Mouse (Mus musculus) cortical plate, adult 2 months (tissue): Measurements from ENCODE around the gene Dapl1. TPM values are rescaled to one million over a fixed set of nuclear protein-coding genes. Genes with fewer than 3 reads are reported as not detected.
A peak's percentile ranks its signal among the peaks of the same experiment; 100 is the strongest.

Source experiments
- H3K27ac ChIP-seq: fragments of 200-500 bp; 2 replicates; pipeline ENCODE4 v1.5.1; 2012; ENCODE audit warnings: low read length, control low read depth, inconsistent platforms; ENCODE audit not compliant: insufficient read depth
- H3K4me1 ChIP-seq: fragments of 200-500 bp; 2 replicates; pipeline ENCODE4 v1.6.1; 2011; ENCODE audit warnings: low read length; ENCODE audit not compliant: control insufficient read depth, insufficient read depth
- H3K4me3 ChIP-seq: fragments of 200-500 bp; 2 replicates; pipeline ENCODE4 v1.5.1; 2011; ENCODE audit warnings: mild to moderate bottlenecking, low read length, control low read depth; ENCODE audit not compliant: insufficient read depth
- CTCF ChIP-seq: fragments of 200-500 bp; IDR thresholded peaks from 2 replicates; pipeline ENCODE4 v1.5.1; 2011; ENCODE audit warnings: mild to moderate bottlenecking, control low read depth, low read length; ENCODE audit not compliant: insufficient read depth; ENCODE audit errors: extremely low read depth
- POLR2A ChIP-seq: fragments of 200-500 bp; IDR thresholded peaks from 2 replicates; pipeline ENCODE4 v1.6.1; 2011; ENCODE audit warnings: mild to moderate bottlenecking, low read length, control low read depth; ENCODE audit not compliant: insufficient read depth; ENCODE audit errors: extremely low read depth
- polyA plus RNA-seq: library from polyadenylated mRNA; depleted of rRNA; stranded (reverse); fragments of >200 nt; gene quantifications from 2 replicates; pipeline ENCODE4 v1.2.3, GENCODE M21; 2012; rRNA removed

Dapl1 gene
- 1.3 and 1.8 TPM in 2 replicates for polyA plus RNA-seq

DNA sequence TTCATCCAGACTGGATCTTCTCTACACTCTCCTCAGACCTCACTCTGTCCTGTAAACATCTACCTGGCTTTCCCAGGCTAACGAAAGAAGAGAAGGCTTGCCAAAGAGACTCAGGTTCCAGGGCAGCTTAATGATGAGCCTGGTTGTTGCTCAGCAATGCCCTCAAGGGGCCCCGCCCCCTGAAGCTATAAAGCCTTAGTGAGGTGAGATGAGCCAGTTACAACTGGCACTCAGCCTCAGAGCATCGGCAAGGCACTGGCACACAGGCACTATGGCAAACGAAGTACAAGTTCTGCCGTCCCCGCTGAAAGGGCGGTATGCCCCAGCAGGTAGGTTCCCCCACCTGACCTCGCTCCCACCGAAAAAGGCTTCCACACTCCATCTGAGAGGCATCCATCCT is at the start of gene Dapl1:
Gene Dapl1, plus strand, starts transcription at position 216 of the 400 bp plus-strand sequence.
- H3K4me1 ChIP-seq = no peaks in the 10 kb centered on the region
- no peak within 1 kb of the TSS for H3K4me3 ChIP-seq
- H3K27ac ChIP-seq = no peak within 1 kb of the TSS
- no peak for TF ChIP-seq CTCF
- TF ChIP-seq POLR2A = no peak

DNA sequence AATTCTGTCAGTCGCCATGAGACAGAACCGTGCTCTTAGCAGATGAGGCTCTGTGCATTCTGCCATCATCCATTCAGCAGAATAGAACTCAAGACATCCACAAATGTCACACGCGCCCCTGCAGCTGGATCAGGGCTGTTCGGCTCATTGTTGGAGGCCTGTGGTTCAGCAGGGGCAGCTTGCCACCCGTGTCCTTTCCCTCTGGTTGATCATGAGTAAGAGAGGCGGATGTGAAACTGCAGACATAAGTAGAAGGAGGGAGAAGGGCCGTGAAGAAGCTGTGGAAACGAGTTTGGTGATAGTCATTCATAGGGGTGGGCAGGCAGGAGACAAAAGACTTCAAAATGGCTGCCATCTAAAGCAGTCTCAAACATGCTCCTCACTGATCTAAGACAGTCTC is 49.6 kb upstream of the Dapl1 start:
- H3K4me3 ChIP-seq = no peak overlapping the region
- H3K27ac ChIP-seq = no peak overlapping the region
- TF ChIP-seq POLR2A = no peak
- no peak for TF ChIP-seq CTCF
- no peaks in the 10 kb centered on the region for H3K4me1 ChIP-seq

DNA sequence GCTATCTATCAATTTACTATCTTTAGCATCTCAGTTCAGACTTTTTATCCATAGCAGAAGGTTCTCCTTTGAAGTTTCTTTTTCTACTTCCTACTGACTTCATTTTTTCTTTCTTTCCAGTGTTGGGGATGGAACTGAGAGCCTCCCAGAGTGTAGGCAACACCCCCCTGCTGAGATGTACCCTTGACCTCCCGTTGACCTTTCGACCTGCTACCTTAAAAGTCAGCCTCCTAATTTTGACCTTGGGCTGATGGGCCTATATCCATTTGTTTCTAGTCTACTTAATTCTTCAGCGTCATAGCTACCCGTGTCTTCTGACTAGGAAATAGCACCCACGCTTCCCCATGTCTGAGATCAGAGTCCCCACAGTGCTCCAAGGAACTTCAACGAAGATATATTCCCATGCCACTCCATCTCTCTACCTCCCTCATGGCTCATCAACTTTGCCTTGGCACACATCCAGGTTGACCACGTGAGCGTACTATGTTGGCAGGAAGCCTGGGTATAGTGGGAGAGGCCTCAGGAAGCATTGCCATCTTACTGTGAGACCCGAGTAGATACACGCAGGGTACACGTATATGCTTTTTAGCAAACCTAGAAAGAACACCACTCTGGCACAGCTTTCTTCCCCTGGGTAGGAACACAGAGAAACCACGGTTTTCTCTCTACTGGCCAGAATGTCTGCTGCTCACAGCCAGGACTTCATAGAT is 46.6 kb upstream of the Dapl1 start:
- TF ChIP-seq POLR2A = no peak
- TF ChIP-seq CTCF = no peak
- no peak overlapping the region for H3K4me3 ChIP-seq
- no peaks in the 10 kb centered on the region for H3K4me1 ChIP-seq
- no peak overlapping the region for H3K27ac ChIP-seq

DNA sequence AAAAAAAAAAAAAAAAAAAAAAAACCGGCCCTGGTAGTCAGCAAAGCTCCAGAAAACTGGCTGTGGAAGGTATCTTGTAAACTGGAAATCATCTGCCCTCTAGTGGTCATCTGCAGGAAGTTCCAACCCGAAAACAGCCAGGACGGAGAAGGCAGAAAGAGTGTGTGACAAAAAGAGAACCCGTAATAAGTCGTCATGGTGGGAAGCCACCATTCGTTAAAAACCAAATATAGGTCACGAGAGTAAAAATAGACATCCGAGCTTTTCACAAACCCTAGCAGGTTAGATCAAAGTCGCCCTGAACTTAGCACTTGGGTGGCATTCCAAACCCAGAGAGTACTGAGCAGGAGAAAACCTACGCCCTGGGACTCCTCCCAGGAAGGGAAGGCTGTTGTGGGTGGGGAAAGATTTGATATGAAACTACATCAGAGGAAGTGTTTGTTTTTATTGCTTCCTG is 45.9 kb upstream of the Dapl1 start:
- Histone ChIP-seq H3K4me3 (no peak overlapping the region), H3K27ac (no peak overlapping the region), H3K4me1 (no peaks in the 10 kb centered on the region)
- TF ChIP-seq POLR2A (no peak), CTCF (peak; percentile 67)

DNA sequence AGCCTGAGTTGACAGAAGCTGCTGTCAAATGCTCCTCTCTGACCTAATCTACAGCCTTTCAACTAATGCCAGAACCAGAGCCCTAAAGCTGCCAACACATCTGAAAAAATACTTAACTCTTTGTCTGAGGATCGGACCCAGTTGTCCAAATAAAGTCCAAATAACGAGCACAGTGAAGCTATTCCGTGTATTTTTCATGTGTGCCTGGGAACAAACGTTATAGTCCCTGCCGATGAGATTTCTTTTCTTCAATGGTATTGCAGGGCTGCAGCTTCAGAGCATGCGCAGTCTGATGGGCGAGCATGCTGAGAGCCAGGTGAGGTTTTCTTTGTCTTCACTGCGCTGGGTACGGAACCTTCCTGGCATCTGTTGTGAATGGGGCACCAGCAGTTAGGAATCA is 44.6 kb upstream of the Dapl1 start:
- TF ChIP-seq CTCF = no peak
- no peak for TF ChIP-seq POLR2A
- no peak overlapping the region for H3K4me3 ChIP-seq
- H3K27ac ChIP-seq = no peak overlapping the region
- H3K4me1 ChIP-seq = no peaks in the 10 kb centered on the region

DNA sequence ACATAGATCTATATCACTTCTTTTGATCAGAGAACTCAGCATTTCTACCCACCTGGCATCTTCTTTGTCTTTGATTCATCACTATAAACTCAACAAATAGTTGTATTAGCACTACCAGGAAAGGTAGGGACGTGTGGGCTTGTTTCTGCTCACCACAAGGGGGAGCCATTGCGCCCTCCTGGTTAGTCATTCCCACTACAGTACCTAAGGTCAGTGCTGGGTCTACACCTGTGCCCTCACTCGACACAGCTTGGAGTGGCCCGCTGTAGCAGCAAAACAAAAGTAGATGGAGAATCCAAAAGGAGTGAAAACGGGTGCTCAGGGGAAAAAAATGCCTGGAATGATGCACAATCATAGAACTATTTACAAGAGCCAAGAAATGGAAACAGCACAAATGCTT is 44.0 kb upstream of the Dapl1 start:
- no peak overlapping the region for H3K27ac ChIP-seq
- H3K4me3 ChIP-seq = no peak overlapping the region
- no peaks in the 10 kb centered on the region for H3K4me1 ChIP-seq
- TF ChIP-seq POLR2A = no peak
- TF ChIP-seq CTCF = peak; percentile 69

DNA sequence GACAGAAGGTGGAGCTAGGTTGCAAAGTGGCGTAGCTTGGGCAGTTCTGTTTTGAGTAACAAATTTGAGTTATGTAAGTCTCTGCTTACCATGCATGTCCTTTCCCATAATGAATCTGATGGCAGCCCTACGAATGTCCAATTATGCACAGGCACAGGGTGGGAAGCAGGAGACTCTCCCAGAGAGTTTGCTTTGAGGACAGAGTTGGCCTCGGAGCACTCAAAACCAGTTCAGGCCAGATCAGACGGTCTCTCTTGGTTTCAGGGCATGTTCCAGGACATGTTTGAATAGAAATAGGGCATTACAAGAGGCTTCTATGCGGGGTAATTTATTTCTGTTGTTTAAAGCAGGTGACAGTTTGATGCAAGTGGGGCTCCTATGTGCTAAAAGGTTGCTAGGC is 42.8 kb upstream of the Dapl1 start:
- no peak for TF ChIP-seq CTCF
- TF ChIP-seq POLR2A = no peak
- Histone ChIP-seq H3K27ac (no peak overlapping the region), H3K4me3 (no peak overlapping the region), H3K4me1 (no peaks in the 10 kb centered on the region)

DNA sequence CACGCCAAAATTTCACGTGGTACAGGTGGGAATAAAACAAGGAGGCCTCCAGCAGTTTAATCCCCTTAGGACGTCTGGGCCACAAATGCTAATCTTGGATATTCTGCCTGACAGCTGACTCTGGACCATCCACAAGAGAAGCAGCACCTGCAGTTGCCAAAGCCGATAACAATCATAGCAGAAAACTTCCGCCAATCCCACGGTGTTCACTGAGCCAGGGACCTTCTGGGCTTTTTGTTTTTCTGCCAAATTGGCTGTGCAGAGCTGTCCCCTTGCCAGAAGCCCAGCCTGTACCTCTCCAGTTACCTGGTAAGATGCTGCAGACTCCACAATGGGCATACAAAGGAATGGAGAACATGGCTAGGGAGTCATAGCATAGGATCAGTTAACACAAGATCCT is 37.8 kb upstream of the Dapl1 start:
- Histone ChIP-seq H3K4me3 (no peak overlapping the region), H3K4me1 (no peaks in the 10 kb centered on the region), H3K27ac (no peak overlapping the region)
- TF ChIP-seq CTCF (no peak), POLR2A (no peak)

DNA sequence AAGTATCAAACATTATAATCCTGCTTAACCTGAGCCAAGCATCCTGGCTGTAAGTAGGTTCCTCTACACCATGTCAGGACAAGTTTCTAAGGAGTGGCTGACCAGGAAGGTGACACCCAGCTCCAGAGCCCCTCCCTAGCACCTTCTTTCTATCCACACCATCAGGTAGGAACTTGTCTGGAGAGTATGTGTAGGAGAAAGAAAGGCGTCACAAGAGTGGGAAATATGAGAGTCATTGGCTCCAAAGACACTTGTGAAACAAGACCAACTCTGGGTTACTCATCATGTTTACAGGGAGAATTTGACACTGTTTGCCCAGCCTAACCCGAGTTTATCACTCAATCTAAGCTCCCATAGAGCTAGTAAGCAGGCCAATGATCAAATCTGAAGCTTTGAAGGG is 36.7 kb upstream of the Dapl1 start:
- no peak overlapping the region for H3K27ac ChIP-seq
- H3K4me1 ChIP-seq = no peaks in the 10 kb centered on the region
- no peak overlapping the region for H3K4me3 ChIP-seq
- TF ChIP-seq POLR2A (no peak), CTCF (no peak)

DNA sequence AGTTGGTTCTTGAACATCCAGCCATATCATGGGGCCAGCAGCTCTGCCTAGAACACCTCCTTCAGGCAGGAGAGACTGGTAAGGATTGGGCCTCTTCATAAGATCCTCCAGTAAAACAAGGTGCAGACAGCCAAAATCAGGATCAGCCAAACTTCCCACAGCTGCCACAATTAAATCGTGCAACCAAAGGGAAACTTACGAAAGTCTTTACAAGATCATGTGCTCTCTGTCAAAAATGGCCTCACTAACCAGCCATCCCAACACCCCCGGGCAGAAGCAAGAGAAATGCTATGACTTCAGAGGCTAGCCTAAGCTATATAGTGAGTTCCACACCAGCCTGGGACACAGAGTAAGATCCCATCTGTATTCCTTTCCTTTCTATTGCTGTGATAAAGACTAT is 35.9 kb upstream of the Dapl1 start:
- H3K4me1 ChIP-seq = no peaks in the 10 kb centered on the region
- no peak overlapping the region for H3K27ac ChIP-seq
- TF ChIP-seq POLR2A = no peak
- no peak for TF ChIP-seq CTCF
- H3K4me3 ChIP-seq = no peak overlapping the region

DNA sequence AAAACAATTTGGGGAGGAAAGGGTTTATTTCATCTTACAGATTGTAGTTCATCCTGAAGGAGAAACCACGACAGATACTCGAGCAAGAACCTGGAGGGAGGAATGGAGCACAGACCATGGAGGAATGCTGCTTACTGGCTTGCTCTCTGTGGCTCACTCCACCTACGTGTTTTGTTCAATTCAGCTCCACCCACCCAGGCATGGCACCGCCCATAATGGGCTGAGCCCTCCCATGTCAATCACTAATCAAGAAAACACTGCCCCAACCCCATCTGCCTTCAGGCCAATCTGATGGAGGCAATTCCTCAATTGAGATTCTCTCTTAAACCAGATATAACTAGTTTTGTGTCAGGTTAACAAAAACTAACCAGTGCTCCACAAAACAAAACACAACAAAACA is 35.5 kb upstream of the Dapl1 start:
- Histone ChIP-seq H3K4me3 (no peak overlapping the region), H3K27ac (no peak overlapping the region), H3K4me1 (no peaks in the 10 kb centered on the region)
- TF ChIP-seq CTCF (no peak), POLR2A (no peak)
